8 mouse cellular contexts compared by ENCODE assay signal in genomic region chr4:55480322-55480767, GRCm38 (mm10). TPM values are rescaled to one million over a fixed set of nuclear protein-coding genes. Genes with fewer than 3 reads are reported as not detected.
DNase-seq lines count a peak whose midpoint lies in the region; ATAC-seq and TF ChIP-seq lines count a peak whose summit lies in the region.

No protein-coding gene starts in this region.

- WGBS in heart, embryonic 13.5 days, result 12% methylated on average over 25 of the region's 25 CpGs
- WGBS in kidney, embryonic 15.5 days, result 13% methylated on average over 25 of the region's 25 CpGs
- WGBS in limb, embryonic 14.5 days, result 8% methylated on average over 25 of the region's 25 CpGs
- WGBS in midbrain, embryonic 16.5 days, result 14% methylated on average over 25 of the region's 25 CpGs

- no peaks in the 10 kb centered on the region for H3K27me3 ChIP-seq in heart, embryonic 13.5 days (replicated peaks)
- H3K27me3 ChIP-seq in kidney, embryonic 15.5 days, result no peaks in the 10 kb centered on the region
- no peaks in the 10 kb centered on the region for H3K27me3 ChIP-seq in limb, embryonic 14.5 days (ENCODE audit: control insufficient read depth, insufficient read depth, low read length)
- H3K27me3 ChIP-seq in midbrain, embryonic 16.5 days (ENCODE audit: control insufficient read depth, insufficient read depth, low read depth, low read length), result no peaks in the 10 kb centered on the region

- no peak overlapping the region for H3K4me3 ChIP-seq in embryonic fibroblast, embryonic 13.5 days (ENCODE audit: insufficient read depth, low read length)
- H3K4me3 ChIP-seq in heart, embryonic 13.5 days, result peak overlapping the region; percentile 36
- peak overlapping the region; percentile 27 for H3K4me3 ChIP-seq in kidney, embryonic 15.5 days (replicated peaks)
- H3K4me3 ChIP-seq in limb, embryonic 14.5 days (replicated peaks; ENCODE audit: low read length), result peak overlapping the region; percentile 34
- H3K4me3 ChIP-seq in midbrain, embryonic 16.5 days (ENCODE audit: low read depth, low read length), result 0 out of 2 replicates have a peak overlapping the region, but pooled peaks have one; percentile 15

- no peak overlapping the region for H3K27ac ChIP-seq in embryonic fibroblast, embryonic 13.5 days (ENCODE audit: insufficient read depth, low read length)
- H3K27ac ChIP-seq in heart, embryonic 13.5 days (replicated peaks), result no peak overlapping the region
- no peak overlapping the region for H3K27ac ChIP-seq in kidney, embryonic 15.5 days
- H3K27ac ChIP-seq in limb, embryonic 14.5 days (replicated peaks; ENCODE audit: low read depth, low read length), result no peak overlapping the region
- H3K27ac ChIP-seq in midbrain, embryonic 16.5 days (ENCODE audit: low read length), result no peak overlapping the region

- H3K4me2 ChIP-seq in heart, embryonic 13.5 days, result peak overlapping the region; percentile 69
- peak overlapping the region; percentile 63 for H3K4me2 ChIP-seq in kidney, embryonic 15.5 days
- peak overlapping the region; percentile 57 for H3K4me2 ChIP-seq in limb, embryonic 14.5 days (replicated peaks; ENCODE audit: low read depth, low read length, severe bottlenecking)
- H3K4me2 ChIP-seq in midbrain, embryonic 16.5 days (ENCODE audit: low read length), result peak overlapping the region; percentile 52

- no peaks in the 10 kb centered on the region for H3K4me1 ChIP-seq in embryonic fibroblast, embryonic 13.5 days (ENCODE audit: control insufficient read depth, insufficient read depth, low read length)
- peaks cover 24% of the 10 kb centered on the region for H3K4me1 ChIP-seq in heart, embryonic 13.5 days
- peaks cover 14% of the 10 kb centered on the region for H3K4me1 ChIP-seq in kidney, embryonic 15.5 days
- 0 out of 2 replicates have a peak, but pooled peaks cover 3% of the 10 kb centered on the region for H3K4me1 ChIP-seq in limb, embryonic 14.5 days (ENCODE audit: control insufficient read depth, insufficient read depth, low read length)
- peaks cover 3% of the 10 kb centered on the region; the same call in 1 of the 2 replicates for H3K4me1 ChIP-seq in midbrain, embryonic 16.5 days (ENCODE audit: control insufficient read depth, insufficient read depth, low read length)

- ATAC-seq in heart, embryonic 13.5 days (ENCODE audit: extremely low read depth, insufficient number of reproducible peaks, low FRiP score, low TSS enrichment), result no peak
- ATAC-seq in kidney, embryonic 15.5 days (replicated peaks; ENCODE audit: low FRiP score), result peak; percentile 79
- peak; percentile 23; the same call in 1 of the 2 replicates for ATAC-seq in limb, embryonic 14.5 days (ENCODE audit: low FRiP score, low read depth)
- ATAC-seq in midbrain, embryonic 16.5 days, result peak; percentile 50; the same call in 1 of the 2 replicates

- H3K36me3 ChIP-seq in heart, embryonic 13.5 days, result no peaks in the 10 kb centered on the region
- H3K36me3 ChIP-seq in kidney, embryonic 15.5 days, result no peaks in the 10 kb centered on the region
- H3K36me3 ChIP-seq in limb, embryonic 14.5 days (ENCODE audit: control insufficient read depth, insufficient read depth, low read length), result no peaks in the 10 kb centered on the region
- H3K36me3 ChIP-seq in midbrain, embryonic 16.5 days (ENCODE audit: control insufficient read depth, insufficient read depth, low read length), result no peaks in the 10 kb centered on the region

- no peak for TF ChIP-seq POLR2A in embryonic fibroblast, embryonic 13.5 days (IDR thresholded peaks at IDR 0.05; ENCODE audit: low read depth, low read length)
- no peak for TF ChIP-seq POLR2A in limb, embryonic 14.5 days (IDR thresholded peaks at IDR 0.05; ENCODE audit: borderline replicate concordance, extremely low read depth, insufficient read depth, insufficient read length)

- H3K9ac ChIP-seq in heart, embryonic 13.5 days, result peak overlapping the region; percentile 74
- H3K9ac ChIP-seq in kidney, embryonic 15.5 days, result peak overlapping the region; percentile 34; the same call in 1 of the 2 replicates
- peak overlapping the region; percentile 44 for H3K9ac ChIP-seq in limb, embryonic 14.5 days (ENCODE audit: low read depth, low read length, severe bottlenecking)
- peak overlapping the region; percentile 53; the same call in 1 of the 2 replicates for H3K9ac ChIP-seq in midbrain, embryonic 16.5 days (ENCODE audit: low read depth, low read length)

- TF ChIP-seq CTCF in embryonic fibroblast, embryonic 13.5 days (IDR thresholded peaks at IDR 0.05; ENCODE audit: borderline replicate concordance, insufficient read depth, low read length), result peak; percentile 90

- peak; percentile 55 to 83 for DNase-seq in adrenal gland, adult (ENCODE audit: inconsistent age in 2 of 2, low spot score in 1 of 2)
- no peak for DNase-seq in adrenal gland, adult 8-10 months
- peak; percentile 67 for DNase-seq in limb, embryonic 14.5 days (ENCODE audit: low spot score)
- DNase-seq in spleen, postnatal 10 days (ENCODE audit: low spot score in 2 of 2), result peak; percentile 62 to 81

- no peaks in the 10 kb centered on the region for H3K9me3 ChIP-seq in heart, embryonic 13.5 days
- H3K9me3 ChIP-seq in kidney, embryonic 15.5 days (replicated peaks), result no peaks in the 10 kb centered on the region
- no peaks in the 10 kb centered on the region for H3K9me3 ChIP-seq in limb, embryonic 14.5 days (ENCODE audit: control insufficient read depth, low read length)
- H3K9me3 ChIP-seq in midbrain, embryonic 16.5 days (replicated peaks; ENCODE audit: control insufficient read depth, low read length, poor library complexity, severe bottlenecking), result no peaks in the 10 kb centered on the region

RNA-seq across cellular contexts. Expression of gene Klf4, which starts 51.9 kb away (rescaled TPM):
- 10 to 100 TPM; 11.0 to 13.9 (median 12.1) TPM for total RNA-seq in adrenal gland, adult 8-10 months (2022)
- 36.5 and 49.2 TPM in 2 replicates for polyA plus RNA-seq in embryonic fibroblast, embryonic 13.5 days (2011; ENCODE audit: insufficient read length, low read depth, missing spikeins)
- 3.7 and 3.8 TPM in 2 replicates for polyA plus RNA-seq in heart, embryonic 13.5 days (2015; fragmentation: Nextera tagmentation; extraction: Ambion mirVana)
- polyA plus RNA-seq in kidney, embryonic 15.5 days (2015; fragmentation: Nextera tagmentation; extraction: Ambion mirVana), result 5.4 TPM in 2 replicates
- 57.1 and 65.6 TPM in 2 replicates for polyA plus RNA-seq in limb, embryonic 14.5 days (2012; rRNA removed)
- polyA plus RNA-seq in limb, embryonic 14.5 days (2014; fragmentation: Nextera tagmentation; extraction: Ambion mirVana), result 30.0 and 31.3 TPM in 2 replicates
- polyA plus RNA-seq in midbrain, embryonic 16.5 days (2015; fragmentation: Nextera tagmentation; extraction: Ambion mirVana), result 1.9 and 2.0 TPM in 2 replicates
